Mouse (Mus musculus): ENCODE results near the gene Nphp3. TPM values are rescaled to one million over a fixed set of nuclear protein-coding genes. Genes with fewer than 3 reads are reported as not detected.

The Nphp3 gene
- total and polyA plus RNA-seq, 3 experiments, result 2.3 to 3.7 TPM; not detected in 1

- H3K4me1 ChIP-seq (ENCODE audit: control insufficient read depth in 1 of 2, insufficient read depth in 2 of 2, low read length in 2 of 2), result no peaks in the 10 kb centered on the region
- H3K27me3 ChIP-seq (ENCODE audit: control insufficient read depth in 1 of 2, insufficient read depth in 2 of 2, low read length in 2 of 2), result no peaks in the 10 kb centered on the region
- no peaks in the 10 kb centered on the region for H3K79me2 ChIP-seq (ENCODE audit: control insufficient read depth, insufficient read depth, low read length, poor library complexity)
- no peaks in the 10 kb centered on the region for H3K9me3 ChIP-seq (replicated peaks; ENCODE audit: insufficient read depth, low read length)
- TF ChIP-seq MXI1 (IDR thresholded peaks at IDR 0.05; ENCODE audit: low read depth, low read length), result no peak
- no peak overlapping the region for H3K27ac ChIP-seq (ENCODE audit: control insufficient read depth, low read depth, low read length)
- no peak overlapping the region for H3K9ac ChIP-seq (ENCODE audit: control insufficient read depth, low read depth, low read length, poor library complexity, severe bottlenecking)
- no peak for DNase-seq (ENCODE audit: low read depth, low spot score)
- H3K36me3 ChIP-seq (ENCODE audit: control insufficient read depth in 1 of 2, insufficient read depth in 2 of 2, low read length in 2 of 2), result no peaks in the 10 kb centered on the region
- no peak overlapping the region for H3K4me3 ChIP-seq (ENCODE audit: control insufficient read depth in 1 of 2, insufficient read depth in 1 of 2, low read depth in 2 of 2, low read length in 2 of 2)
These were observed 12.2 kb downstream of the Nphp3 start for GRCm38 (mm10) chr9:104014526-104014925.

GRCm38 (mm10) chr9:104021026-104021425 is 18.7 kb downstream of the Nphp3 start:
- Histone ChIP-seq H3K9me3 (replicated peaks; ENCODE audit: insufficient read depth, low read length) (no peaks in the 10 kb centered on the region), H3K9ac (ENCODE audit: control insufficient read depth, low read depth, low read length, poor library complexity, severe bottlenecking) (no peak overlapping the region), H3K79me2 (ENCODE audit: control insufficient read depth, insufficient read depth, low read length, poor library complexity) (no peaks in the 10 kb centered on the region), H3K4me1 (ENCODE audit: control insufficient read depth in 1 of 2, insufficient read depth in 2 of 2, low read length in 2 of 2) (no peaks in the 10 kb centered on the region), H3K27me3 (ENCODE audit: control insufficient read depth in 1 of 2, insufficient read depth in 2 of 2, low read length in 2 of 2) (no peaks in the 10 kb centered on the region), H3K4me3 (ENCODE audit: control insufficient read depth in 1 of 2, insufficient read depth in 1 of 2, low read depth in 2 of 2, low read length in 2 of 2) (no peak overlapping the region), H3K27ac (ENCODE audit: control insufficient read depth, low read depth, low read length) (no peak overlapping the region), H3K36me3 (ENCODE audit: control insufficient read depth in 1 of 2, insufficient read depth in 2 of 2, low read length in 2 of 2) (no peaks in the 10 kb centered on the region)
- no peak for TF ChIP-seq SIN3A (IDR thresholded peaks at IDR 0.05; ENCODE audit: low read length)
- TF ChIP-seq POLR2A (IDR thresholded peaks at IDR 0.05; ENCODE audit: control insufficient read depth in 1 of 2, insufficient read depth in 1 of 2, low read depth in 1 of 2, low read length in 2 of 2, poor library complexity in 1 of 2), result no peak
- TF ChIP-seq JUND (IDR thresholded peaks at IDR 0.05; ENCODE audit: low read depth, low read length), result no peak
- no peak for TF ChIP-seq CTCF (IDR thresholded peaks at IDR 0.05 in 2 of 3, conservative IDR thresholded peaks at IDR 0.05 in 1 of 3; ENCODE audit: control insufficient read depth in 1 of 3, insufficient read depth in 1 of 3, low read depth in 2 of 3, low read length in 3 of 3, poor library complexity in 1 of 3, severe bottlenecking in 1 of 3)
- no peak for TF ChIP-seq MXI1 (IDR thresholded peaks at IDR 0.05; ENCODE audit: low read depth, low read length)
- TF ChIP-seq MAFK (IDR thresholded peaks at IDR 0.05; ENCODE audit: borderline replicate concordance, low read depth, low read length), result no peak
- no peak for TF ChIP-seq E2F4 (IDR thresholded peaks at IDR 0.05; ENCODE audit: borderline replicate concordance, low read depth, low read length)
- no peak for TF ChIP-seq TBP (IDR thresholded peaks at IDR 0.05; ENCODE audit: low read depth, low read length)
- no peak for TF ChIP-seq USF2 (IDR thresholded peaks at IDR 0.05; ENCODE audit: borderline replicate concordance in 1 of 2, insufficient read depth in 1 of 2, low read depth in 1 of 2, low read length in 2 of 2)
- no peak for TF ChIP-seq ZMIZ1 (IDR thresholded peaks at IDR 0.05; ENCODE audit: low read depth, low read length)
- TF ChIP-seq UBTF (IDR thresholded peaks at IDR 0.05; ENCODE audit: borderline replicate concordance, insufficient read depth, low read depth, low read length), result no peak
- no peak for TF ChIP-seq EP300 (IDR thresholded peaks at IDR 0.05; ENCODE audit: low read depth in 1 of 2, low read length in 2 of 2)
- no peak for TF ChIP-seq TCF12 (IDR thresholded peaks at IDR 0.05; ENCODE audit: low read depth, low read length)
- no peak for TF ChIP-seq RAD21 (IDR thresholded peaks at IDR 0.05; ENCODE audit: low read depth, low read length)
- no peak for TF ChIP-seq ELF1 (IDR thresholded peaks at IDR 0.05; ENCODE audit: low read depth, low read length)
- no peak for TF ChIP-seq HCFC1 (IDR thresholded peaks at IDR 0.05; ENCODE audit: low read depth, low read length)
- no peak for TF ChIP-seq ETS1 (IDR thresholded peaks at IDR 0.05; ENCODE audit: low read depth, low read length)
- TF ChIP-seq RCOR1 (IDR thresholded peaks at IDR 0.05; ENCODE audit: low read depth, low read length), result no peak
- no peak for TF ChIP-seq CHD1 (IDR thresholded peaks at IDR 0.05; ENCODE audit: low read depth, low read length)
- no peak for DNase-seq (ENCODE audit: low read depth, low spot score)
